Mouse (Mus musculus) testis, adult 2 months (tissue): ENCODE measurements at regions not wholly inside any gene's neighbourhood (a gene's known extent, or its start where the extent isn't known, plus 50 kb on each side); places are given as distances from the start of the nearest gene placed in this dataset.

Experiments used
- CTCF ChIP-seq: fragments of 200-500 bp; IDR thresholded peaks from 2 replicates; pipeline ENCODE4 v1.5.1; 2012; ENCODE audit warnings: low read depth, mild to moderate bottlenecking, inconsistent platforms, low read length, moderate library complexity; ENCODE audit not compliant: control insufficient read depth, insufficient read depth, insufficient replicate concordance
- POLR2A ChIP-seq: fragments of 200-500 bp; IDR thresholded peaks from 2 replicates; pipeline ENCODE4 v1.6.1; 2012; ENCODE audit warnings: low read depth, mild to moderate bottlenecking, inconsistent platforms, low read length, moderate library complexity; ENCODE audit not compliant: control insufficient read depth

DNA sequence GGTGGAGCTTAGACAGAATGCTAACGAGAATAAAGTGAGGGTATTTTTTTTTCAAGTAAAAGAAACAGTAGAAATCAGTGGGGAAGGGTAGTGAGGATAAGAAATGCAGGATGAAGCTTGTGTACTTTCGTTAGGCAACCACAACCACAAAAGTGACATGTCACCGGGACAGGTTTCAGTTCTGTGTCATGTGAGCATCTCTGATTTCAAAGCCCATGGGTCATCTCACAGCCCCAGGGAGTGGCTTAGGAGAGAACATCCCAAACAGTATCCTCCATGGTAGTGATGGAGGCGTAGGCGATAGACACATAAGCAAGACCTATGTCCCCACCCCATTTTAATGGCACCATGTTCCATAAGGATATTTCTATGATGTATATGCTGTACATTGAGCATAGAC lies 147.4 kb upstream of the Arl4c start:
- TF ChIP-seq CTCF = no peak
- no peak for TF ChIP-seq POLR2A
